Mouse (Mus musculus) cerebellum, adult 9-11 months (tissue): ENCODE measurements around the gene Col28a1.
A peak's percentile ranks its signal among the peaks of the same experiment; 100 is the strongest.

ENCODE experiments used
- DNase-seq: peaks from one replicate; pipeline ENCODE4 v3.0.0; 2022

The Col28a1 gene

GRCm38 (mm10) chr6:8118577-8118976 is 73.8 kb downstream of the Col28a1 start:
- DNase-seq, result no peak

GRCm38 (mm10) chr6:8105870-8106706 is 86.3 kb downstream of the Col28a1 start:
- no peak for DNase-seq

GRCm38 (mm10) chr6:8101224-8101623 is 91.2 kb downstream of the Col28a1 start:
- DNase-seq, result no peak

GRCm38 (mm10) chr6:8095856-8096255 is 96.6 kb downstream of the Col28a1 start:
- peak; percentile 86 for DNase-seq

GRCm38 (mm10) chr6:8094160-8094953 is 98.1 kb downstream of the Col28a1 start:
- no peak for DNase-seq

GRCm38 (mm10) chr6:8093556-8093955 is 98.9 kb downstream of the Col28a1 start:
- DNase-seq, result no peak

GRCm38 (mm10) chr6:8086847-8087246 is 105.6 kb downstream of the Col28a1 start:
- no peak for DNase-seq

GRCm38 (mm10) chr6:8084806-8085205 is 107.6 kb downstream of the Col28a1 start:
- no peak for DNase-seq

GRCm38 (mm10) chr6:8083196-8083595 is 109.2 kb downstream of the Col28a1 start:
- DNase-seq, result no peak

GRCm38 (mm10) chr6:8077572-8078146 is 114.8 kb downstream of the Col28a1 start:
- no peak for DNase-seq

- no peak for DNase-seq
Measured at GRCm38 (mm10) chr6:8074914-8075313, 117.5 kb downstream of the Col28a1 start.

- DNase-seq, result no peak
Measured at GRCm38 (mm10) chr6:8068979-8069378, 123.4 kb downstream of the Col28a1 start.

GRCm38 (mm10) chr6:8068394-8068793 is 124.0 kb downstream of the Col28a1 start:
- no peak for DNase-seq

GRCm38 (mm10) chr6:8067124-8067523 is 125.3 kb downstream of the Col28a1 start:
- no peak for DNase-seq

GRCm38 (mm10) chr6:8066208-8066607 is 126.2 kb downstream of the Col28a1 start:
- DNase-seq, result peak; percentile 8

GRCm38 (mm10) chr6:8059199-8059598 is 133.2 kb downstream of the Col28a1 start:
- no peak for DNase-seq

- no peak for DNase-seq
Measured at GRCm38 (mm10) chr6:8048216-8048615, 144.2 kb downstream of the Col28a1 start.

- no peak for DNase-seq
Measured at GRCm38 (mm10) chr6:8046446-8046845, 146.0 kb downstream of the Col28a1 start.

- DNase-seq, result no peak
Measured at GRCm38 (mm10) chr6:8045825-8046224, 146.6 kb downstream of the Col28a1 start.

- DNase-seq, result no peak
Measured at GRCm38 (mm10) chr6:8028711-8029110, 163.7 kb downstream of the Col28a1 start.

GRCm38 (mm10) chr6:8025332-8026129 is 166.9 kb downstream of the Col28a1 start:
- no peak for DNase-seq

GRCm38 (mm10) chr6:8023527-8023926 is 168.9 kb downstream of the Col28a1 start:
- no peak for DNase-seq

GRCm38 (mm10) chr6:7994736-7995135 is 197.7 kb downstream of the Col28a1 start:
- no peak for DNase-seq
